In genomic region chr4:107550096-107550495, GRCm38 (mm10) we compare ENCODE assay signal across 22 mouse cellular contexts.
DNase-seq lines count a peak whose midpoint lies in the region; ATAC-seq lines count a peak whose summit lies in the region.
"Had no signal": no experiment of that assay in that cellular context is flagged by ENCODE, and none has a peak within 500 bp of the region (broad histone marks: within the 10 kb centered on the region; RNA-seq: fewer than 3 reads in every experiment).

No protein-coding gene starts in this region.

- 0 out of 2 replicates have a peak, but pooled peaks have one; percentile 15 for ATAC-seq in limb, embryonic 11.5 days (ENCODE audit: insufficient number of reproducible peaks, low FRiP score, low TSS enrichment, low read depth)
- ATAC-seq: liver, postnatal 0 days; midbrain, embryonic 15.5 days had no signal

- H3K4me2 ChIP-seq in limb, embryonic 11.5 days (ENCODE audit: low read depth, severe bottlenecking): no peak overlapping the region
- H3K4me2 ChIP-seq: forebrain, embryonic 12.5 days; heart, embryonic 15.5 days; hindbrain, embryonic 13.5 days; liver, embryonic 11.5 days; midbrain, embryonic 15.5 days; neural tube, embryonic 12.5 days had no signal

- H3K27ac ChIP-seq in limb, embryonic 11.5 days (replicated peaks; ENCODE audit: low read depth, low read length): no peak overlapping the region; the same call in 1 of the 2 replicates
- no peak overlapping the region for H3K27ac ChIP-seq in limb, embryonic 10.5 days
- no peak overlapping the region for H3K27ac ChIP-seq in midbrain, embryonic 10.5 days (replicated peaks)
- H3K27ac ChIP-seq: forebrain, embryonic 12.5 days; heart, embryonic 15.5 days; hindbrain, embryonic 13.5 days; midbrain, embryonic 15.5 days; neural tube, embryonic 12.5 days had no signal

- no peaks in the 10 kb centered on the region for H3K27me3 ChIP-seq in limb, embryonic 11.5 days (ENCODE audit: control insufficient read depth, insufficient read depth, low read length)
- H3K27me3 ChIP-seq in limb, embryonic 10.5 days (ENCODE audit: low read depth, poor library complexity, severe bottlenecking): 0 out of 2 replicates have a peak, but pooled peaks cover 4% of the 10 kb centered on the region
- no peaks in the 10 kb centered on the region for H3K27me3 ChIP-seq in midbrain, embryonic 10.5 days (ENCODE audit: low read depth, poor library complexity, severe bottlenecking)
- H3K27me3 ChIP-seq: forebrain, embryonic 12.5 days; heart, embryonic 15.5 days; hindbrain, embryonic 13.5 days; midbrain, embryonic 15.5 days; neural tube, embryonic 12.5 days had no signal

- H3K36me3 ChIP-seq in limb, embryonic 11.5 days (ENCODE audit: control insufficient read depth, insufficient read depth, low read length): no peaks in the 10 kb centered on the region
- no peaks in the 10 kb centered on the region for H3K36me3 ChIP-seq in limb, embryonic 10.5 days
- no peaks in the 10 kb centered on the region for H3K36me3 ChIP-seq in midbrain, embryonic 10.5 days
- H3K36me3 ChIP-seq: forebrain, embryonic 12.5 days; heart, embryonic 15.5 days; hindbrain, embryonic 13.5 days; midbrain, embryonic 15.5 days; neural tube, embryonic 12.5 days had no signal

- peaks cover 26% of the 10 kb centered on the region for H3K4me1 ChIP-seq in limb, embryonic 11.5 days (ENCODE audit: control insufficient read depth, insufficient read depth, low read length)
- H3K4me1 ChIP-seq in limb, embryonic 10.5 days: peaks cover 53% of the 10 kb centered on the region
- no peaks in the 10 kb centered on the region for H3K4me1 ChIP-seq in midbrain, embryonic 10.5 days
- H3K4me1 ChIP-seq: midbrain, embryonic 15.5 days had no signal

- no peaks in the 10 kb centered on the region for H3K9me3 ChIP-seq in limb, embryonic 11.5 days (ENCODE audit: control insufficient read depth, low read length)
- H3K9me3 ChIP-seq in limb, embryonic 10.5 days (replicated peaks): no peaks in the 10 kb centered on the region
- H3K9me3 ChIP-seq in midbrain, embryonic 10.5 days (replicated peaks): no peaks in the 10 kb centered on the region
- H3K9me3 ChIP-seq: forebrain, embryonic 12.5 days; heart, embryonic 15.5 days; hindbrain, embryonic 13.5 days; megakaryocyte, embryonic 14.5 days; midbrain, embryonic 15.5 days; neural tube, embryonic 12.5 days had no signal

- no peak overlapping the region for H3K9ac ChIP-seq in limb, embryonic 11.5 days (ENCODE audit: low read length)
- H3K9ac ChIP-seq: forebrain, embryonic 12.5 days; heart, embryonic 15.5 days; hindbrain, embryonic 13.5 days; liver, postnatal 0 days; midbrain, embryonic 15.5 days; neural tube, embryonic 12.5 days had no signal

- 88% methylated on average over 10 of the region's 10 CpGs for WGBS in limb, embryonic 11.5 days
- WGBS in limb, embryonic 10.5 days: 91% methylated on average over 10 of the region's 10 CpGs
- 36% methylated on average over 10 of the region's 10 CpGs for WGBS in large intestine, adult 2 months
- 92% methylated on average over 10 of the region's 10 CpGs for WGBS in midbrain, embryonic 10.5 days

- DNase-seq in limb, embryonic 11.5 days (ENCODE audit: low spot score): no peak
- no peak for DNase-seq in limb, embryonic 10.5 days (ENCODE audit: low spot score)
- peak; percentile 2 for DNase-seq in urinary bladder, postnatal 14 days (ENCODE audit: low spot score)
- DNase-seq in urinary bladder, postnatal 25 days (ENCODE audit: low spot score): no peak
- DNase-seq in large intestine, adult 2 months (ENCODE audit: low read depth, low spot score): peak; percentile 31
- DNase-seq in frontal cortex, postnatal 36 days (ENCODE audit: low spot score in 2 of 2): no peak
- DNase-seq in midbrain, embryonic 10.5 days (ENCODE audit: low spot score): no peak
- DNase-seq: cerebellum, adult 11 months; cerebellum, adult 9-11 months; heart, postnatal 36 days; kidney, adult 11 months; liver, postnatal 0 days; lung, postnatal 10 days; thymus, postnatal 25 days had no signal

- no peak overlapping the region for H3K4me3 ChIP-seq in limb, embryonic 11.5 days (ENCODE audit: low read depth, low read length)
- H3K4me3 ChIP-seq in limb, embryonic 10.5 days: no peak overlapping the region
- H3K4me3 ChIP-seq in midbrain, embryonic 10.5 days: no peak overlapping the region
- H3K4me3 ChIP-seq: erythroblast, embryonic 14.5 days; forebrain, embryonic 12.5 days; heart, embryonic 15.5 days; hindbrain, embryonic 13.5 days; megakaryocyte, embryonic 14.5 days; midbrain, embryonic 15.5 days; neural tube, embryonic 12.5 days had no signal

Comparison
In these comparisons a context has a peak if more than half of its experiments do, and no peak if none do; other contexts are left out.
1. DNase-seq: peak in urinary bladder, postnatal 14 days (single experiment) and large intestine, adult 2 months (single experiment); none in limb, embryonic 11.5 days (single experiment), limb, embryonic 10.5 days (single experiment), urinary bladder, postnatal 25 days (single experiment), frontal cortex, postnatal 36 days (0 of 2) and midbrain, embryonic 10.5 days (single experiment).